Mouse (Mus musculus): Measurements from ENCODE around the gene 3110082I17Rik.

- TF ChIP-seq POLR2A (IDR thresholded peaks at IDR 0.05; ENCODE audit: low read depth, low read length): no peak
- TF ChIP-seq CTCF (IDR thresholded peaks at IDR 0.05; ENCODE audit: extremely low read depth, insufficient read length, insufficient replicate concordance, low read depth, low read length): no peak
These were observed 33.3 kb downstream of the 3110082I17Rik start for GRCm38 (mm10) chr5:139427001-139427400.
